Mouse (Mus musculus) retina, postnatal 7 days (tissue): ENCODE results near the gene Arl15.

Experiments
- DNase-seq: peaks from one replicate; pipeline ENCODE4 v3.0.0-alpha.2; 2012; ENCODE audit warnings: low read depth, low spot score

Gene Arl15

GRCm38 (mm10) chr13:113869212-113870205 lies 75.2 kb downstream of the Arl15 start:
- peak; percentile 17 for DNase-seq

GRCm38 (mm10) chr13:113870403-113870802 lies 76.1 kb downstream of the Arl15 start:
- no peak for DNase-seq

GRCm38 (mm10) chr13:113871853-113872252 lies 77.5 kb downstream of the Arl15 start:
- no peak for DNase-seq

- DNase-seq: no peak
Observed at GRCm38 (mm10) chr13:113875724-113876123, 81.4 kb downstream of the Arl15 start.

- peak; percentile 61 for DNase-seq
Observed at GRCm38 (mm10) chr13:113877420-113877819, 83.1 kb downstream of the Arl15 start.

- DNase-seq: no peak
Observed at GRCm38 (mm10) chr13:113878571-113878970, 84.3 kb downstream of the Arl15 start.

- no peak for DNase-seq
Observed at GRCm38 (mm10) chr13:113879651-113880327, 85.5 kb downstream of the Arl15 start.

- no peak for DNase-seq
Observed at GRCm38 (mm10) chr13:113880564-113881171, 86.4 kb downstream of the Arl15 start.

GRCm38 (mm10) chr13:113882959-113883358 lies 88.7 kb downstream of the Arl15 start:
- DNase-seq: no peak

- no peak for DNase-seq
Observed at GRCm38 (mm10) chr13:113887090-113887489, 92.8 kb downstream of the Arl15 start.

- DNase-seq: no peak
Observed at GRCm38 (mm10) chr13:113888126-113888525, 93.8 kb downstream of the Arl15 start.

- no peak for DNase-seq
Observed at GRCm38 (mm10) chr13:113888704-113889103, 94.4 kb downstream of the Arl15 start.

- DNase-seq: no peak
Observed at GRCm38 (mm10) chr13:113889140-113890055, 95.1 kb downstream of the Arl15 start.

GRCm38 (mm10) chr13:113896684-113897083 lies 102.4 kb downstream of the Arl15 start:
- DNase-seq: no peak

GRCm38 (mm10) chr13:113897498-113897897 lies 103.2 kb downstream of the Arl15 start:
- no peak for DNase-seq

- no peak for DNase-seq
Observed at GRCm38 (mm10) chr13:113897951-113898350, 103.6 kb downstream of the Arl15 start.

GRCm38 (mm10) chr13:113901001-113901545 lies 106.8 kb downstream of the Arl15 start:
- no peak for DNase-seq

GRCm38 (mm10) chr13:113903255-113903654 lies 109.0 kb downstream of the Arl15 start:
- DNase-seq: no peak

GRCm38 (mm10) chr13:113911986-113912519 lies 117.7 kb downstream of the Arl15 start:
- no peak for DNase-seq

- no peak for DNase-seq
Observed at GRCm38 (mm10) chr13:113914551-113914971, 120.3 kb downstream of the Arl15 start.
